Mouse (Mus musculus) MEL (cell line): ENCODE data around the gene Sapcd1. TPM values are rescaled to one million over a fixed set of nuclear protein-coding genes. Genes with fewer than 3 reads are reported as not detected.
A peak's percentile ranks its signal among the peaks of the same experiment; 100 is the strongest.

Experiments used
- DNase-seq: peaks from one replicate; pipeline ENCODE4 v3.0.0; 2011; ENCODE audit warnings: low read depth, low spot score
- H3K27ac ChIP-seq: 2 replicates; pipeline ENCODE4 v1.5.1; 2012; ENCODE audit warnings: low read depth, mild to moderate bottlenecking, control low read depth, low read length, moderate library complexity; ENCODE audit not compliant: control insufficient read depth
- H3K27me3 ChIP-seq, 2 experiments: fragments of 150-350 bp in 1 of 2; sonication (generic) in 1 of 2; 2 replicates each; pipeline ENCODE4 v1.6.1; 2012; ENCODE audit warnings: low read length in 2 of 2, mild to moderate bottlenecking in 2 of 2, improper control_type of control experiment in 1 of 2, moderate library complexity in 1 of 2; ENCODE audit not compliant: insufficient read depth in 2 of 2, control insufficient read depth in 1 of 2
- H3K36me3 ChIP-seq, 2 experiments: 2 replicates each; pipeline ENCODE4 v1.6.1; 2012 to 2014; ENCODE audit warnings: low read length in 2 of 2, improper control_type of control experiment in 1 of 2, inconsistent platforms in 1 of 2, mild to moderate bottlenecking in 1 of 2; ENCODE audit not compliant: insufficient read depth in 2 of 2, control insufficient read depth in 1 of 2
- H3K4me1 ChIP-seq, 2 experiments: fragments of 150-350 bp in 1 of 2; sonication (generic) in 1 of 2; 2 replicates each; pipeline ENCODE4 v1.6.1; 2012; ENCODE audit warnings: low read length in 2 of 2, improper control_type of control experiment in 1 of 2, mild to moderate bottlenecking in 1 of 2; ENCODE audit not compliant: insufficient read depth in 2 of 2, control insufficient read depth in 1 of 2
- H3K4me3 ChIP-seq, 2 experiments: fragments of 150-350 bp in 1 of 2; sonication (generic) in 1 of 2; 2 replicates each; pipeline ENCODE4 v1.5.1; 2012; ENCODE audit warnings: low read depth in 2 of 2, low read length in 2 of 2, mild to moderate bottlenecking in 2 of 2, moderate library complexity in 2 of 2, control low read depth in 1 of 2, improper control_type of control experiment in 1 of 2; ENCODE audit not compliant: control insufficient read depth in 1 of 2, insufficient read depth in 1 of 2
- H3K79me2 ChIP-seq: 2 replicates; pipeline ENCODE4 v1.6.1; 2012; ENCODE audit warnings: mild to moderate bottlenecking, low read length, moderate library complexity; ENCODE audit not compliant: control insufficient read depth, poor library complexity, insufficient read depth
- H3K9ac ChIP-seq: 2 replicates; pipeline ENCODE4 v1.6.1; 2012; ENCODE audit warnings: low read depth, mild to moderate bottlenecking, control low read depth, low read length, moderate library complexity; ENCODE audit not compliant: control insufficient read depth, poor library complexity, severe bottlenecking
- H3K9me3 ChIP-seq: fragments of 150-350 bp; sonication (generic); replicated peaks from 2 replicates; pipeline ENCODE4 v1.6.1; 2012; ENCODE audit warnings: mild to moderate bottlenecking, low read length, improper control_type of control experiment, moderate library complexity; ENCODE audit not compliant: insufficient read depth
- BHLHE40 ChIP-seq: IDR thresholded peaks from 2 replicates; pipeline ENCODE4 v1.6.1; 2012; ENCODE audit warnings: low read depth, mild to moderate bottlenecking, inconsistent platforms, low read length, improper control_type of control experiment, borderline replicate concordance
- CHD1 ChIP-seq: IDR thresholded peaks from 2 replicates; pipeline ENCODE4 v1.6.1; 2012; ENCODE audit warnings: low read depth, mild to moderate bottlenecking, inconsistent platforms, low read length, improper control_type of control experiment
- CTCF ChIP-seq, 3 experiments: IDR thresholded peaks in 2 of 3; conservative IDR thresholded peaks in 1 of 3; 2 replicates each; pipeline ENCODE4 v1.5.1; 2011 to 2012; ENCODE audit warnings: low read length in 3 of 3, low read depth in 2 of 3, mild to moderate bottlenecking in 2 of 3, improper control_type of control experiment in 1 of 3, inconsistent platforms in 1 of 3, mixed read lengths in 1 of 3, moderate library complexity in 1 of 3; ENCODE audit not compliant: control insufficient read depth in 1 of 3, insufficient read depth in 1 of 3, poor library complexity in 1 of 3, severe bottlenecking in 1 of 3
- EP300 ChIP-seq, 2 experiments: IDR thresholded peaks; 2 replicates each; pipeline ENCODE4 v1.6.1; 2011; ENCODE audit warnings: improper control_type of control experiment in 2 of 2, low read length in 2 of 2, low read depth in 1 of 2, mild to moderate bottlenecking in 1 of 2
- ETS1 ChIP-seq: IDR thresholded peaks from 2 replicates; pipeline ENCODE4 v1.6.1; 2012; ENCODE audit warnings: low read depth, mild to moderate bottlenecking, inconsistent platforms, low read length, improper control_type of control experiment, moderate library complexity
- GATA1 ChIP-seq: IDR thresholded peaks from 2 replicates; pipeline ENCODE4 v1.6.1; 2011; ENCODE audit warnings: low read depth, low read length, improper control_type of control experiment
- MYB ChIP-seq: IDR thresholded peaks from 2 replicates; pipeline ENCODE4 v1.6.1; 2011; ENCODE audit warnings: mild to moderate bottlenecking, low read depth, low read length, improper control_type of control experiment
- NRF1 ChIP-seq: IDR thresholded peaks from 2 replicates; pipeline ENCODE4 v1.6.1; 2014; ENCODE audit warnings: low read depth, mild to moderate bottlenecking, inconsistent platforms, low read length, improper control_type of control experiment, moderate library complexity; ENCODE audit not compliant: poor library complexity, insufficient read depth, severe bottlenecking
- SMC3 ChIP-seq: IDR thresholded peaks from 2 replicates; pipeline ENCODE4 v1.6.1; 2011; ENCODE audit warnings: low read depth, low read length, improper control_type of control experiment
- ZC3H11A ChIP-seq: IDR thresholded peaks from 2 replicates; pipeline ENCODE4 v1.6.1; 2012; ENCODE audit warnings: low read depth, mild to moderate bottlenecking, inconsistent platforms, low read length, improper control_type of control experiment
- ZMIZ1 ChIP-seq: IDR thresholded peaks from 2 replicates; pipeline ENCODE4 v1.6.1; 2012; ENCODE audit warnings: low read depth, mild to moderate bottlenecking, inconsistent platforms, low read length, improper control_type of control experiment, moderate library complexity
- ZNF384 ChIP-seq: IDR thresholded peaks from 2 replicates; pipeline ENCODE4 v1.6.1; 2012; ENCODE audit warnings: low read depth, mild to moderate bottlenecking, inconsistent platforms, low read length, improper control_type of control experiment
- polyA plus RNA-seq, 2 experiments: library from polyadenylated mRNA; stranded (reverse) in 1 of 2; unstranded in 1 of 2; fragments of >175 nt in 1 of 2; fragments of >200 nt in 1 of 2; gene quantifications; 2 replicates each; pipeline versions ENCODE4 v1.2.1 to v1.2.4; 2012; ENCODE audit warnings: low replicate concordance in 2 of 2, low read depth in 1 of 2; ENCODE audit not compliant: insufficient read length in 2 of 2, insufficient read depth in 1 of 2, missing spikeins in 1 of 2
- total RNA-seq: library from RNA; depleted of rRNA; stranded (reverse); fragments of 300-350 nt; gene quantifications from 2 replicates; pipeline ENCODE4 v1.2.3, GENCODE M21; 2012

The Sapcd1 gene
- total and polyA plus RNA-seq, 3 experiments = 124 to 164 TPM; not detected in 1

GRCm38 (mm10) chr17:35004075-35004717 is 23.6 kb downstream of the Sapcd1 start:
- DNase-seq = no peak
- Histone ChIP-seq H3K4me1 (peaks cover 0 to 13% of the 10 kb centered on the region in 2 experiments; a peak in 2 of 4 replicates), H3K79me2 (peaks cover 59% of the 10 kb centered on the region), H3K36me3 (peaks cover 2 to 7% of the 10 kb centered on the region in 2 experiments; a peak in 3 of 4 replicates), H3K27ac (0 out of 2 replicates have a peak overlapping the region, but pooled peaks have one; percentile 22), H3K9me3 (no peaks in the 10 kb centered on the region), H3K9ac (peak overlapping the region; percentile 100), H3K4me3 (no peak overlapping the region), H3K27me3 (no peaks in the 10 kb centered on the region)
- TF ChIP-seq GATA1 (no peak), ETS1 (no peak), BHLHE40 (no peak)

GRCm38 (mm10) chr17:35003022-35003838 is 24.6 kb downstream of the Sapcd1 start:
- peak overlapping the region; percentile 100 for H3K9ac ChIP-seq
- H3K4me1 ChIP-seq = peaks cover 0 to 13% of the 10 kb centered on the region in 2 experiments; a peak in 2 of 4 replicates
- peaks cover 68% of the 10 kb centered on the region for H3K79me2 ChIP-seq
- peaks cover 0 to 7% of the 10 kb centered on the region in 2 experiments; a peak in 3 of 4 replicates for H3K36me3 ChIP-seq
- H3K9me3 ChIP-seq = no peaks in the 10 kb centered on the region
- DNase-seq = peak; percentile 37
- TF ChIP-seq CTCF (IDR thresholded peaks at IDR 0.05 in 2 of 3, conservative IDR thresholded peaks at IDR 0.05 in 1 of 3; ENCODE audit: control insufficient read depth in 1 of 3, insufficient read depth in 1 of 3, low read depth in 2 of 3, low read length in 3 of 3, poor library complexity in 1 of 3, severe bottlenecking in 1 of 3) = no peak
- no peak for TF ChIP-seq ZMIZ1
- TF ChIP-seq ZC3H11A = no peak
- no peak for TF ChIP-seq ZNF384
- no peak for TF ChIP-seq SMC3
- no peak for TF ChIP-seq NRF1
- TF ChIP-seq EP300 (IDR thresholded peaks at IDR 0.05; ENCODE audit: low read depth in 1 of 2, low read length in 2 of 2) = no peak
- 0 out of 2 replicates have a peak, but pooled peaks have one; percentile 74 for TF ChIP-seq CHD1
- TF ChIP-seq MYB = no peak
- TF ChIP-seq, all 39 proteins: peak for 1
- H3K4me3 ChIP-seq = peak overlapping the region; percentile 64 to 89
- no peaks in the 10 kb centered on the region for H3K27me3 ChIP-seq
- H3K27ac ChIP-seq = peak overlapping the region; percentile 99
